Mouse (Mus musculus) ES-E14 (cell line): ENCODE data around the gene Nova2. TPM values are rescaled to one million over a fixed set of nuclear protein-coding genes. Genes with fewer than 3 reads are reported as not detected.

Experiments used
- DNase-seq: peaks from one replicate; pipeline ENCODE4 v3.0.0-alpha.2; 2013; ENCODE audit warnings: low read depth, low spot score
- H3K27ac ChIP-seq: 2 replicates; pipeline ENCODE4 v1.5.1; 2012; ENCODE audit warnings: low read depth, mild to moderate bottlenecking, low read length, moderate library complexity, mixed read lengths; ENCODE audit not compliant: poor library complexity, insufficient read depth, severe bottlenecking
- H3K36me3 ChIP-seq: 2 replicates; pipeline ENCODE4 v1.6.1; 2012; ENCODE audit warnings: mild to moderate bottlenecking, low read length, moderate library complexity, mixed read lengths; ENCODE audit not compliant: control insufficient read depth, poor library complexity, insufficient read depth, severe bottlenecking
- H3K4me1 ChIP-seq, 2 experiments: fragments of 150-350 bp in 1 of 2; sonication (generic) in 1 of 2; 2 replicates each; pipeline ENCODE4 v1.6.1; 2012; ENCODE audit warnings: low read length in 2 of 2, mild to moderate bottlenecking in 1 of 2, mixed read lengths in 1 of 2; ENCODE audit not compliant: control insufficient read depth in 2 of 2, insufficient read depth in 2 of 2, poor library complexity in 1 of 2
- H3K4me3 ChIP-seq, 2 experiments: fragments of 150-350 bp in 1 of 2; sonication (generic) in 1 of 2; 2 replicates each; pipeline ENCODE4 v1.5.1; 2012; ENCODE audit warnings: low read length in 2 of 2, low read depth in 1 of 2, mild to moderate bottlenecking in 1 of 2, mixed read lengths in 1 of 2; ENCODE audit not compliant: insufficient read depth in 1 of 2, poor library complexity in 1 of 2, severe bottlenecking in 1 of 2
- H3K9ac ChIP-seq: 2 replicates; pipeline ENCODE4 v1.6.1; 2012; ENCODE audit warnings: low read depth, mild to moderate bottlenecking, low read length, mixed read lengths; ENCODE audit not compliant: poor library complexity, insufficient read depth, severe bottlenecking
- H3K9me3 ChIP-seq: fragments of 150-350 bp; sonication (generic); 2 replicates; pipeline ENCODE4 v1.6.1; 2012; ENCODE audit warnings: low read depth, mild to moderate bottlenecking, low read length; ENCODE audit not compliant: control insufficient read depth, insufficient read depth
- CHD2 ChIP-seq: IDR thresholded peaks from 2 replicates; pipeline ENCODE4 v1.6.1; 2014; ENCODE audit warnings: mild to moderate bottlenecking, low read depth, low read length, inconsistent platforms
- HCFC1 ChIP-seq: IDR thresholded peaks from 2 replicates; pipeline ENCODE4 v1.6.1; 2012; ENCODE audit warnings: low read length, inconsistent platforms, borderline replicate concordance; ENCODE audit not compliant: insufficient read depth
- MAFK ChIP-seq: IDR thresholded peaks from 2 replicates; pipeline ENCODE4 v1.6.1; 2014; ENCODE audit warnings: mild to moderate bottlenecking, low read depth, low read length, inconsistent platforms; ENCODE audit not compliant: insufficient read depth
- ZC3H11A ChIP-seq: IDR thresholded peaks from 2 replicates; pipeline ENCODE4 v1.6.1; 2012; ENCODE audit warnings: low read depth, mild to moderate bottlenecking, inconsistent platforms, low read length, borderline replicate concordance
- ZNF384 ChIP-seq: IDR thresholded peaks from 2 replicates; pipeline ENCODE4 v1.6.1; 2012; ENCODE audit warnings: low read depth, low read length, inconsistent platforms
- in situ Hi-C, 2 experiments: fragments of 600-800 bp; cut with MboI; formaldehyde crosslinking; loops; one replicate each; pipeline ENCODE4 v1.15.1; 2025; ENCODE audit warnings: low sequenced_read_pairs in 2 of 2, inconsistent platforms in 1 of 2; ENCODE audit not compliant: unreplicated experiment in 2 of 2
- total RNA-seq: library from RNA; depleted of rRNA; stranded (reverse); fragments of 300-350 nt; gene quantifications from 2 replicates; pipeline ENCODE4 v1.2.3, GENCODE M21; 2012

Nova2 gene
- total RNA-seq, 1 experiment, result 0.80 TPM

DNA sequence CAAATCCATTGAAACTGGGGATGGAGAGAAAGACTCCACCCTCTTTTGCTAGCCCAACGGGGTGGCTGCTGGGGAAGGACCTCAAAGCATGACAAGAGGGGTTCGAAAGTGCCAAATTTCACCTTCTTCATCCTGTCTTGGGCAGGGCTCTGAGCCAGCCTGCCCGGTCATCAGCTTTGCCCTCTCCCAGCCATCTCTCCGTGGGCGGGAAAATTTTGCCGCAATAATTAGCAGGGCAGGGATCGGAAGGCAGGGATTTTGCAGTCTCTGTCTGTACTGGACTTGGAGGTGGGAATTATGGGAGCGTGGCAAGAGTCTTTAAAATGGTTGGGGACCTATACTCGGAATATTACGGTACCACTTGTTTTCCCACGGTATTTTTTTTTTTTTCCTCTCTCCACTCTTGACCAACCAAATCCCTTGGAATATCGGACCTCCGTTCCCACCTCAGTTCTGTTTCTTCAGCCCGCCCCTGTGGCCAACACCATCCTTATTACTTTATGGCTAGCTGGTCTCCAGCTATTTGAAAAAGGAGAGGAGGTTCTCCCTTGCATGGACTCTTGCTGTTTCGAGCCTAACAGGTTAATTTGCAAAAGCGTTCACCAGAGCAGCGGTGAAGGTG, 36.6 kb downstream of the Nova2 start:
- in situ Hi-C loops, result no loop called here
- H3K36me3 ChIP-seq, result 0 out of 2 replicates have a peak, but pooled peaks cover 2% of the 10 kb centered on the region
- H3K9me3 ChIP-seq, result no peaks in the 10 kb centered on the region
- H3K27ac ChIP-seq, result no peak overlapping the region
- 0 out of 2 replicates have a peak overlapping the region, but pooled peaks have one; percentile 10 for H3K9ac ChIP-seq
- peak overlapping the region; percentile 35 to 54 for H3K4me3 ChIP-seq
- no peak for DNase-seq
- H3K4me1 ChIP-seq, result peaks cover 0 to 21% of the 10 kb centered on the region in 2 experiments; a peak in 2 of 4 replicates
- no peak for TF ChIP-seq MAFK
- TF ChIP-seq ZNF384, result peak; percentile 88
- TF ChIP-seq CHD2, result no peak
- TF ChIP-seq ZC3H11A, result no peak

- H3K27ac ChIP-seq, result no peak overlapping the region
- in situ Hi-C loops, result no loop called here
These were observed 37.1 kb downstream of the Nova2 start for GRCm38 (mm10) chr7:18962795-18963194.

DNA sequence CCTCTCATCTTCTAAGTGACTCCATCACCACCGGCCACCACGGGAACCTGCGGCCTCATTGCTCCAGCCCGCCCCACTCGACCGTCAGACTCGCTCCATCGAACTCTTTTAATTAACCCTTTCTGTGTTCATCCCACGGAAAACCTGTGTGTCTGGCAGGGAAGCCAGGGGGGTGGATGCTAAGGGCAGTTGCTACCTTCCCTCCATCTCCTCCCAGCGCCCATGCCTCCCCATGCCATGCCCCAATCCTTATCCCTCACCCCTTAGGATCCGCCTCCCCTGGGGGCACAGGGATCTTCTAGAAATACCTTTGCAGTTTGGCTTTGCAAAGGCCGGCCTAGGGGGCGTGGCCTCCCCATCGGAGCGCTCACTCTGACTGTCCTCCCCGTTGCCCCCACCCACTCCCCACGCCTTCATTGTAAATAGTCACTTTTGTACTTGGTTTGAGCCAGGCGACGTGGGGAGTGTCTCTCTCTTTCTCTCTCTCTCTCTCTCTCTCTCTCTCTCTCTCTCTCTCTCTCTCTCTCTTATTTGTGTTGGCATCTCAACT, 37.7 kb downstream of the Nova2 start:
- Histone ChIP-seq H3K27ac (no peak overlapping the region), H3K9me3 (no peaks in the 10 kb centered on the region), H3K4me3 (peak overlapping the region in 1 of 2 experiments; percentile 54; a peak in 1 of 4 replicates), H3K4me1 (peaks cover 0 to 20% of the 10 kb centered on the region in 2 experiments; a peak in 2 of 4 replicates), H3K9ac (no peak overlapping the region), H3K36me3 (0 out of 2 replicates have a peak, but pooled peaks cover under 1% of the 10 kb centered on the region)
- in situ Hi-C loops, result no loop called here
- DNase-seq, result no peak
- TF ChIP-seq CHD2, result no peak
- no peak for TF ChIP-seq ZC3H11A
- TF ChIP-seq MAFK, result no peak
- TF ChIP-seq ZNF384, result no peak
- no peak for TF ChIP-seq HCFC1

More at GRCm38 (mm10) chr7:18962795-18963194, 37.1 kb downstream of the Nova2 start:
- Histone ChIP-seq H3K4me3 (peak overlapping the region; percentile 35 to 54), H3K9ac (0 out of 2 replicates have a peak overlapping the region, but pooled peaks have one; percentile 10), H3K9me3 (no peaks in the 10 kb centered on the region), H3K36me3 (0 out of 2 replicates have a peak, but pooled peaks cover 2% of the 10 kb centered on the region), H3K4me1 (peaks cover 0 to 21% of the 10 kb centered on the region in 2 experiments; a peak in 2 of 4 replicates)
- no peak for DNase-seq
- TF ChIP-seq ZNF384 (no peak), HCFC1 (no peak), CHD2 (no peak), MAFK (no peak), ZC3H11A (no peak)

DNA sequence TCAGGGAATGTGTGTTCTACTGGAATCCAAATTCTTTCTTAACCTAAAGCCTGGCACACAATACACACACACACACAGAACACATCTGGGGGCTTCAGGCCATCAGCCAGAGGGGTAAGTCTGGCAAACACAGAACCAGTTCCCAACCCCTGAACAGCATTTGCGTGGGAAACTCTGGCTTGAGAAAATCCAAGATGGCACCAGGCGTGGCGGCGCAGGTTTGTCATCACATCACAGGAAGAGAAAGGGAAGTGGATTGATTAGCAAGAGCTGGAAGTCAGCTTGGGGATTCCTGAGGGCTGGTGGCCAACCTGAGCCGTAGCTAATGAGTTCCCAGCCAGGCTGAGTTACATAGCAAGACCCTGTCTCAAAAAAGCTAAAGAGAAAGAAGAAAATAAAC, 39.6 kb downstream of the Nova2 start:
- in situ Hi-C loops, result no loop called here
- Histone ChIP-seq H3K9ac (no peak overlapping the region), H3K27ac (no peak overlapping the region), H3K36me3 (no peaks in the 10 kb centered on the region), H3K4me1 (peaks cover 0 to 14% of the 10 kb centered on the region in 2 experiments; a peak in 2 of 4 replicates), H3K4me3 (no peak overlapping the region), H3K9me3 (no peaks in the 10 kb centered on the region)
- TF ChIP-seq ZNF384, result no peak
- no peak for TF ChIP-seq HCFC1
- no peak for TF ChIP-seq MAFK
- no peak for TF ChIP-seq ZC3H11A
- no peak for TF ChIP-seq CHD2
- DNase-seq, result no peak
